Mouse (Mus musculus): ENCODE results near the gene Gm20388.

DNA sequence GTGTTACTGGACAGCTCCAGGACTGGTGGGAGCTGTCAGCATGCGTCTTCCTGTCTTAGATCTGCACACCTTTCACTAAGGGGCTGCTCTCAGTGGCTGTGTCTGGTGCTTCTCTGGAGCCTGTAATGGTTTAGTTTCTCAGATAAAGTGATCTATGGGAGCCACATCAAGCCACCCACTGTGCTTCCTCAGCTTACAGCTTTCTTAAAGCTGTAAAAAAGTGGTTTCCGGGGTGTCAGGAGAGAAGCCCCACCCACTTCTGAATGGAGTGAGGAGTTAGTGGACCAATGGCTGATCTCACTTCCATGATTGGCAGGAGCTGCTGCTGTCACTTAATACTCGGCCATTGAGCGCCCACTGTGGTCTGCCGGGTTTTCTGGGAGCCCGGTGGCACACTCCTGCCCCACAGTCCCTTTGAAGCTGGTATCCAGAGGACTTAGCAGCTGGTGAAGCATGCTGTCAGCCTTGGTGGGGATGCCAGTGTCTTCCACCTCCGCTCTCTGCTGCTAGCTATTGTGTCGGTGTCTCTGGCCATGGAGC is 35.8 kb downstream of the Gm20388 start:
- TF ChIP-seq CTCF (IDR thresholded peaks at IDR 0.05; ENCODE audit: control insufficient read depth, insufficient read depth, low read length) (no peak), POLR2A (IDR thresholded peaks at IDR 0.05; ENCODE audit: borderline replicate concordance, control insufficient read depth, low read depth, low read length) (no peak)

All from bone marrow, adult 2 months (tissue).